Mouse (Mus musculus): ENCODE results near the gene Shb.
"Not testable (repeated sequence)": the region's sequence is repeated elsewhere in the genome, so short reads cannot be mapped to it uniquely, and the experiment has no call there.

DNA sequence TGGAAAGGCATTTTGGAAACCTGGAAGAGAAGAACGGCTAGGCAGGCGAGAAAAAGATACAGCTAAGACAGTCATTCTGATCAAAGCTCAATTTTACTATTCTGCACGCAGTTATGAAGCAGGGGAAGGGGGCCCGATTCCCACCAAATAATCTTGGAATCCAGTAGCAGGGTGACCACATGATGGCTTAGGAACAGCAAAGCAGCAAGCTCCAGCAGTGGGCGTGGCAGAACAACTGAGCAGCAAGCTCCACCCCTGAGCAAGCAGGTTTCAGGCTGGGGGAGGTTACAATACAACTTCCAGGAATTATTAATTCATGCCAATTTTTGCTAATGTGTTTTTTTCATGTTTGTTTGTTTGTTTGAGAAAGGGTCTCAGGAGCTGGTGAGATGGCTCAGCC lies 145.0 kb downstream of the Shb start:
- TF ChIP-seq EP300 (IDR thresholded peaks at IDR 0.05; ENCODE audit: low read length); UBTF (IDR thresholded peaks at IDR 0.05; ENCODE audit: low read depth, low read length); POLR2A (IDR thresholded peaks at IDR 0.05; ENCODE audit: low read depth, low read length); CHD2 (IDR thresholded peaks at IDR 0.05; ENCODE audit: low read length); CTCF (conservative IDR thresholded peaks at IDR 0.05 in 1 of 2, IDR thresholded peaks at IDR 0.05 in 1 of 2; ENCODE audit: low read depth in 2 of 2, low read length in 2 of 2); ELF1 (IDR thresholded peaks at IDR 0.05; ENCODE audit: low read depth, low read length); MAX (IDR thresholded peaks at IDR 0.05; ENCODE audit: low read length): not testable (repeated sequence)

Measured in CH12.LX (cell line).